Mouse (Mus musculus) left cerebral cortex, postnatal 25 days (tissue): ENCODE data around the gene Gpr171. TPM values are rescaled to one million over a fixed set of nuclear protein-coding genes. Genes with fewer than 3 reads are reported as not detected.
"Not testable (repeated sequence)": the region's sequence is repeated elsewhere in the genome, so short reads cannot be mapped to it uniquely, and the experiment has no call there.

Source experiments
- DNase-seq, 2 experiments: peaks; one replicate each; pipeline ENCODE4 v3.0.0; 2022; ENCODE audit warnings: low spot score in 2 of 2, mixed read lengths in 1 of 2
- intact Hi-C: fragments of 180-260 bp; cut with DNase I; formaldehyde crosslinking; loops from one replicate; pipeline ENCODE4 v1.15.1; 2025
- total RNA-seq, 2 experiments: library from RNA; stranded (reverse); gene quantifications; 2 replicates each; pipeline ENCODE4 v1.2.3; 2021

Gene Gpr171
- total RNA-seq = not detected

DNA sequence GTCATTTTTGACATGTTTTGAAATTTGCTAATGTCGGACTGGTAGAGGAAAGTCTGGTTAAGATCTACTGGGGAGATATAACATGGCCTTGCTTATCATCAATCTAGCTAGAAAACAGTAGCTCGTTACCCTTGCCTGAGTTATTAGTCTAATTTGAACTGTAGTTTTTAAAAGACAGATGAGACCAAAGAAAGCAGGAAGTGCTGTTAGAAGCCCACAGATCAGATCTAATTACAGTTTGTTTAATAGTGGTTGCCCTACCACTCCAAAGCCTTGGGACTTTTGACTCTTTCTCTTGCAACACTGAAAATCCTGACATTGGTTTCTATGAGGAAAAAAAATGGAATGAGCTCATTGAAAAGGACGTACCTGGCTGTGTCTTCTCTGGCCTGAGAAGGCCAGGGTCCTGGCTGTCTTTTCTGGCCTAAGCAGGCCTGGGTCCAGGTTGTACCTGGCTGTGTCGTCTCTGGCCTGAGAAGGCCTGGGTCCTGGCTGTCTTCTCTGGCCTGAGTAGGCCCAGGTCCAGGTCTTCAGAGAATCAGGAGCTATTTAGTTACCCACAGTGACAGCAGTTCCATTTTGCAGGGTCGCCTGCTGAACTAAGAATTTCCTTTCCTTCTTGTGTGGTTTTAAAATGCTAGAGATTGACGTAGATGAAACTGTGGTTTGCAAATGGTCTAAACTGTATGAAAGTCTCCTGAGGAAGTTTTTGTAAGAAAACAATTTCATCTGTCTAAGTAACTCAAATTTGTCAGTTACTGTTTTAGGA lies at the start of gene Gpr171:
TSS of gene Gpr171 (minus strand) at position 604 of the 769 bp plus-strand sequence.
- DNase-seq = no peak
- intact Hi-C loops = no loop called here

DNA sequence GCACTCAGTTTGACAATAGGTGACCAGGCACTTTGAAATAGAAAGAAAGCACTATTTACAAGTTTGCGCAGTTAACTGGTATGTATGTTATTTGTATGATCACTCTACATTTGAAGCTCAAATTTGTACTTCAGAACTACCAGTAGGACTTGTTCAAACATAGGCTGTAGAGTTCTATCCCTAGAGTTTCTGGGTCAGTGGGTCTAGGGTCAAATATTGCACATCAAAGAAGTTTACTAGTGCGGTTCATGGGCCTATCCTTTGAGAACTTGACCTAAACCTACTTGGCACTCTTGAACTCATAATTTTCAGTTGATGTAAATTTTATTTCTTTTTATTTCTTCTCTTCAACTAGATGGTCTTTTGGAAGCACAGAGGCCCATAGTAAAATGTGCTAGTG lies 49.0 kb upstream of the Gpr171 start:
- intact Hi-C loops = no loop called here

DNA sequence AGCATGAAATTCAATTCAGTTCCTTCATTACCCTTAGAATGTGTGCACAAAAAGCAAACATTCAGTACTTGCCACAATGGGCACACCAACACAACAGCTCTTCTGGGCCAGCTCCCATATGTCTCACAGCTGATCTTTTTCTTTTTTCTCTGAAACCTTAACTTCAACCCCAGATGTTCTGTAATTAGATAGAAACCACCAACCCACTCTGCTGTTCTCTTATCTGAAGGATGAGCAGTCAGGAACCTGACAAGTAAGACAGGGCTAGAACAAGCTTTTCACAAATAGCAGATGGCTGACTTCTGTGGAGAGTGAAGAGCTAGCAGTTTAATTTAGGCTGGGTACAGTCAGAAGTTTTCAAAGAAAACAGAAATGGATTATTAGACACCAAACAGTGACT lies 48.0 kb upstream of the Gpr171 start:
- intact Hi-C loops = no loop called here
- peak in 1 of 2 experiments; percentile 51 for DNase-seq

More for the DNA sequence above, 49.0 kb upstream of the Gpr171 start:
- DNase-seq = no peak

DNA sequence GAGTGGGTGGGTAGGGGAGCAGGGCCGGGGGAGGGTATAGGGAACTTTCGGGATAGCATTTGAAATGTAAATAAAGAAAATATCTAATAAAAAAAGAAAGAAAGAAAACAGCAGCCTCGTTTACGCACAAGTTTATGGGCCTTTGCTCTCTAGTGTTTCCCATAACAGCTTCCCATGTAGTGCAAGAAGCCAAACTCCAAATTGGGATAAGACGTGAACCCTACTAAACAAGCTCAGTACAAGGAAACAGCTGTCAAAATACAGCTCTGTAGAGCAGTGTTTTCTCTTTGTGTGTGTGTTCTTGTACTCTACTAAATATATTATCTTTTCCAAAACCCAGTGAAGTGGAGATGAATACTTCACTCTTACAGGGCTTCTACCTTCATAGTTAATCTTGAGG lies 43.6 kb upstream of the Gpr171 start:
- intact Hi-C loops = no loop called here
- DNase-seq = no peak

DNA sequence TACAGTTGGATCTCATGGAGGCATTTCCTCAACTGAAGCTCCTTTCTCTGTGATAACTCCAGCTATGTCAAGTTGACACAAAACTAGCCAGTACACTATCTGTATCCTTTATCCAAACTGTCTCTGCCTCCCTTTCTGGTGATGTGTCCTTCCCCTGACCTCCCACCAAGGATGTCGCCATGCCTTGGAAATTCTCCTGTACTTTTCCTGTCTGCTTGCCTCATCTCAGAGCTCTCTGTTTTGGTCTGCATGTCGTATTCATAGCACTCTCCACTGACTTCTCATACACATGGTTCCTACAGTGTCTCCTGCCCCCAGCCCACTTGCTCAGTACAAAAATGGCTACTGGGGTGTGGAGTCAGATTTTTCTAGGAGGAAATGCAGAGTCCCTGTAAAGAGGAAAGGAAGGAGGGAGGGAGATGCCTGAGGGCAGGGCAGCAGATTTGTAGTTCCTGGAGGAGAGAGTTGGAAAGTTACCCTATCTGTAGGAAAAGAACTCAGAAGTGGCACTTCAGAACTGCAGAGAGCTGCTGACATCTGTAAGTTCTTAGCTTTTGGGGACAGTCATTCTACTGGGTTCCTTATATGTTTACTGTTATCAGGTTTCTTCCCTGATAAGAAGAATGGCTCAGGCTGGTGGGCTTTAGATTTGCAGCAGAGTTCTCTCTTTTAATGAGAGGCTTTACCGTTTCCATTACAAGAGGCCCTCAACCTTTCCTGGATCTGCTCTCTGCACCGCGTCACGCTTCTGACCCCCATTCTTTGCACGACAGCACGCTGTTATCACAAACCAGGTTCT lies 40.1 kb upstream of the Gpr171 start:
- intact Hi-C loops = no loop called here
- DNase-seq = no peak

DNA sequence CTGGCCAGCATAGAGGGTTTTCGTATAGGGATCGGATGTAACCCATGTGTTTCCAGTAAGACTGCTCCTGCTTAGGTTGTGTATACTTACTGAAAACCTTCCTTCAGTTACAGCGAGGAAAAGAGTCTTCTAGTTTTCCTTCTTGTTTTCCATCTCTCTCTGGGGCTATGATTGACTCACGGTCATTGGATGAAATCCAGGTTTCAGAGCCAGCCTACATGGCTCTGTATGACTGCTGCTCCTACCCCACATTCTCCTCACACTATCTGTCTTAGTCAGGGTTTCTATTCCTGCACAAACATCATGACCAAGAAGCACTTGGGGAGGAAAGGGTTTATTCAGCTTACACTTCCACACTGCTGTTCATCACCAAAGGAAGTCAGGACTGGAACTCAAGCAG lies 39.3 kb upstream of the Gpr171 start:
- intact Hi-C loops = not testable (repeated sequence)
- peak in 1 of 2 experiments; percentile 67 for DNase-seq

DNA sequence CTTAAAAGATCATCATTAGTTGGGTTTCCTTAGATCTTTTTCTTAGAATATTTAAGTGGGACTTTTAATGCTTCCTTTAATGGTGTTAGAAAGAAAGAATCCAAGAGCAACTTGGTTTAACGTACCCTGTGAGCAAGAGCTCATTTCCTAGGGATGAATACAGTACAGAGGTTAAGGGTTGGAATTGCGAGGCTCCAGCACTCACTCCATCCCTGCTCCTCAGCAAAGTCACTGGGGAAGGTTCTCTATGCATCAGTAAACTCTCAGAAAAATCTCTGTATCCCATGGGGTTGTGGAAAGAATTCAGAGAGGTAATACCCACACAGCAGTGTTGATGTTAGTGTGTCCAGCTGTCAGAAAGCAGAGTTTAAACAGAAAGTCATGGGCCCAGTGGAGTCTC lies 38.5 kb upstream of the Gpr171 start:
- no peak for DNase-seq
- intact Hi-C loops = no loop called here

DNA sequence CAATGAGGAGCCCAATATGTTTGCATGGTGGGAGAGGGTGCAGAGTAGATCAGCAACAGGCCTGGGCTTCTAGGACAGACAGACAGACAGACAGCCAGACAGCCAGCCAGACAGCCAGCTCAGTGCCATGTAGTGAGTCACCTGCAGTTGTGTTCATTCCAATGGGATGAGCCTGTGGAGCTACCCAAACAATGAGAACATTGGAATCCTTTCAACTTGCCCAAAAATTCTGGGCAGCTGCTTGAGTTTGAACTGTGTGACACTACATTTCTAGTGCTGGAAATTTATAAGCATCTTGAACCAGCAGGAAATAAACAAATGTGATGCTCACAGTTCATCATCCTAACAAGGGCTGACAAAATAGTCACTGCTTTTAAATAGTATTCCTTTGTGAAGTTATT lies 38.0 kb upstream of the Gpr171 start:
- no peak for DNase-seq
- intact Hi-C loops = no loop called here

DNA sequence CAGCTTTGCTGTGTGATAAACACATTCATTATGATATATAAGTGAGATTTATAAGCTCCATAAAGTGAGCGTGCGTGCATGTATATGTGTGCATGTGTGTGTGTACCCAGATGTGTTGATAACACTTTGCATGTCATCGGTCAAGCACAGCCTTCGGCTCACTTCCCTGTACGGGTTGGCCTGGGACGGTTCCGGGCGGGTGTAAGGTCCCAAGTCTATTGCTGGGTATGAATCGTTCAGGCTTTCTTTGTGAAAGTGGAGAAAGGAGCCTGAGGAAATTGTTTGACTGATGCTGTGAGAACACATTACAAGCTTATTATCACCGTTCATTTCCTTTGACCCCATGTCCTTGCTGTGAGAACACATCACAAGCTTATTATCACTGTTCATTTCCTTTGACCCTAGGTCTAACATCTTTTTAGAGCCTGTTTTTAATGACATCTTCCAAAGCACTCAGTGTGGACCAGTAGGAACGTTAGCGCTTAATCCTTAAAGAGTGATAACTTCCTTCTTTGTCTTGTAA lies 37.4 kb upstream of the Gpr171 start:
- no peak for DNase-seq
- intact Hi-C loops = no loop called here

DNA sequence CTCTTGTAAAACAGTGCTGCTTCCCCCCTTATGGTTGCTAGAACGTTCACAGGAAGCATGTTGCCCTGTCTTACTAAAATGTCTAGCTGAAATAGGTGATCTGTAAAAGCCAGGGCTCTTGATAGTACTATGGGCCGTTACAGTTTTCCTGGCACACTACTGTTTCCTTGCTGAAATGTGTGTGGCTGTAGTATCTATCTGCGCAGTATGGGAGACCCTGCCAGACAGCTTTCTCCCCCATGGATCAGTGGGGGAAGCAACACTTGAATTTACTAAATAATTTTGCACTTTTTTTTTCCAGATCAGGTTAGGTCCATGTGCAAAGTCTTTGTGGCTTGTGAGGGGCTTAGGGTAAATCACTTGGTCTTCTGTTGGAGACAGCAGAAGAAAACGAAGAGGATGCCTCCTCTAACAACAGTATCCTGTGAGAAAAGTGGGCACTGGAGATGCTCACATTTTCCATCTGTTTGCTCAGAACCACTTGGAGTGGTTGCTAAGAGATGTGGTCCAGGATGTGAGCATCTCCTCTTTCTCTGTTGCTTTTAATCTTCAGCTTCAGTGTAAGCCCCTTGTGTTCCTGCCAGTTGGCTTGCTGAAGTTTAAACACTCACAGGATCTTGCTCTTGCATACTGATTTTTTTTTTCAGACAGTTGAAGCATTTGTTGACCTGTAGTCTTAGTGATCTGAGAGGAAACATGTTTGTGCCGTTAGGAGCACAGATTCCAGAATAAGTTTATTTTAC lies 34.5 kb upstream of the Gpr171 start:
- DNase-seq = peak in 1 of 2 experiments; percentile 32

DNA sequence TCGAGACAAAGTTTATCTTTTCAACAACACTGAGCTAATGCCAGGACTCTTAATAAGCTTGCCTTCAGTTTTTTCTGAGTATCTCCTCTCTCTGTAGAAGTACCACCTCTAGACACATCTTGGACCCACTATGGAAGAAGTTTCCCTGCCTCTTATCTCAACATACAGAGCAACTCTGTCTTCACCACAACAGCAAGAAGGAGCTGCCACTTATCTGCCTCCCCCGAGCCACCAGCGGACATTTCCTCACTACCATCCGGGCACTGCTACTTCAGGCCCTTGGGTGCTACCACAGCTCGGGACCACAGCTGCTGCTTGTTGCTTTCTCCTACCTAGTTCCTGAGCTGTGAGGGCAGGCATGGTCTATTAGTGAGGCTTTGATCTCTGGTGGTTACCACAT lies 31.6 kb upstream of the Gpr171 start:
- intact Hi-C loops = no loop called here
- no peak for DNase-seq

More for the DNA sequence above, 34.5 kb upstream of the Gpr171 start:
- intact Hi-C loops = no loop called here

DNA sequence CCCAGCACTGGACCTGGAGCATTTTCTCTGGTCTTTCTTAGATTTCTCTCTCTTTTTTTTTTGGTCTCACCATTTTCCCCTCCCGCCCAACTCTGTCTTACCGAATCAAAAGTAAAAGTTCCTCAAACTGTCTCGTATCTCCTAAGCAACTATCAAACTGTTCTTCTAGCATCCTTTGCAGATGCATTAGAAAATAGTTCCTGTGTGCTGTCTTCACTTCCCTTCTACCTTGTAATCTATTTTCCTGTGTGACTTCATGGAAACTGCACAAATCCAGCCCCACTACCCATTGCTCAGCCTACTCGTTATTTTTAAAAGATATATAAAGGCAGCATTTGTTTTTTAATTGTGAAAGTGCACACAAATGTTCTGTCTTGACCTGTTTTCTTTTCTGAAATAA lies 30.3 kb upstream of the Gpr171 start:
- intact Hi-C loops = no loop called here
- no peak for DNase-seq

DNA sequence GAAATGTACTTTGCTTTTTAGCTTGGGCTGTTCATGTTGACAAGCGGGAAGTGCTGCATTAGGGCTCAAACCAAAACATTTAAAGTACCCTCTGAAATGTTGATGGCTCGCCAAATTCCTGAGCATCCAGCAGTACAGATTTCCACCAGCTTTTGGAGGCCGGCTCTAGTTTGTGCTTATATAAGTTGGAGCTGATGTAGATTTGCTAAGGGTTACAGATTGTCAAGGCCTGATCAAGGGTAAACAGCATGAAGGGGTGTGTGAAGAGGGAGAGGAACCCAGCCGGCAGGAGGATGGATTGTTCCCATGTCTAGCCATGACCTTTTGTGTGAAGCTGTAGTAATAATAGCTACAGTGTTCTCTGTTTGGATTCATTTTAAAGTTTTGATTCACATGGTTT lies 29.5 kb upstream of the Gpr171 start:
- intact Hi-C loops = no loop called here
- DNase-seq = no peak

DNA sequence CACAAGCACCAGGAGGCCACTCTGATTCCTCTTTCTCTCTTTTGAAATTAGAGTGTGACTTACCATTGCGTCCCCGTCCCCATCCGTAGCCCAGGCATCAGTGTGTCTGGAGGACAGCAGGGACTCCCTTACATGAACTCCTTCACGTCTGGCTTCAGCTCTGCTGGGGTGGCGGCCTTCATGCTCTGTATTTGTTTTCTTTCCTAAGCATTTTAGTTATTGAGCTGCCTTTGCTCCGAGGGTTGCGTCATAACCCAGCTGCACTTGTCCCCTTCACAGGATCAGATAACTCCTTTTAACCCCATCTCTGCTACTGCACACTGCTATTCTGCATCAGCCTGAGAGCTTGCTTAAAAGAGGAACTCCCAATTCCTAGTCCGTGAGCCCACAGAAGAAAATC lies 28.8 kb upstream of the Gpr171 start:
- intact Hi-C loops = no loop called here
- DNase-seq = no peak

DNA sequence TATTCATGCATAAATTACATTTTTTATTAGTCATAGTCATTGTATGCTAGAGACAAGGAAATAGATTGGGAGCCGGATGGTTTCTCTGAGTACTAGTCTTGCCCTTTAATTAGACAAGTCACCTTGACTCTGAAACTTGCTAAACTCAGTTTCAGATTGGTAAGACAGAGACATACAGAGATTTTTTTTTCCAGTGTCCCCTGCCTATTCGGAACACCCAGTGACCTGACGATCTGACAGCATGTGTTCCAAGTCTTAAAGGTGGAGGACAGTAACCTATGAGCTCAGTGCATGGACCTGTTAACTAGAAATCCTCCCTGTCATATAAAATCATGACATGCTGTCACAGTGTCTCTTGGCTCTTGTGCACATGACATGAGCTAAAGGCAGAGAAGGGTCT lies 27.9 kb upstream of the Gpr171 start:
- no peak for DNase-seq
- intact Hi-C loops = no loop called here

DNA sequence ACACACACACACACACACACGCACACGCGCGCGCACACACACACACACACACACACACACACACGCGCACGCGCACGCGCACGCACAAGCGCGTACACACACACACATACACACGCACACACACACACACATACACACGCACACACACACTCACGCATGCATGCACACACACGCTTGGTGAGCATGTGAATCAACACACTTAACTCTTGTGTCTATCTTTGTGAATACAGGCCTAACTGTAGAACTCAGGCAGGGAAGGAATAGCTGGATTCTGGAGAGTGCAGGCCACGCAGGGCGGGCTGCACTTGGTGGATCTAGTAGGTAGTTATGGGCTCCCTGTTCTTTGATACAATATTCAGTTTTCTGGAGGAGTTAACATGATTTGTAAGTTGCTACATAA lies 27.1 kb upstream of the Gpr171 start:
- intact Hi-C loops = no loop called here
- no peak for DNase-seq

DNA sequence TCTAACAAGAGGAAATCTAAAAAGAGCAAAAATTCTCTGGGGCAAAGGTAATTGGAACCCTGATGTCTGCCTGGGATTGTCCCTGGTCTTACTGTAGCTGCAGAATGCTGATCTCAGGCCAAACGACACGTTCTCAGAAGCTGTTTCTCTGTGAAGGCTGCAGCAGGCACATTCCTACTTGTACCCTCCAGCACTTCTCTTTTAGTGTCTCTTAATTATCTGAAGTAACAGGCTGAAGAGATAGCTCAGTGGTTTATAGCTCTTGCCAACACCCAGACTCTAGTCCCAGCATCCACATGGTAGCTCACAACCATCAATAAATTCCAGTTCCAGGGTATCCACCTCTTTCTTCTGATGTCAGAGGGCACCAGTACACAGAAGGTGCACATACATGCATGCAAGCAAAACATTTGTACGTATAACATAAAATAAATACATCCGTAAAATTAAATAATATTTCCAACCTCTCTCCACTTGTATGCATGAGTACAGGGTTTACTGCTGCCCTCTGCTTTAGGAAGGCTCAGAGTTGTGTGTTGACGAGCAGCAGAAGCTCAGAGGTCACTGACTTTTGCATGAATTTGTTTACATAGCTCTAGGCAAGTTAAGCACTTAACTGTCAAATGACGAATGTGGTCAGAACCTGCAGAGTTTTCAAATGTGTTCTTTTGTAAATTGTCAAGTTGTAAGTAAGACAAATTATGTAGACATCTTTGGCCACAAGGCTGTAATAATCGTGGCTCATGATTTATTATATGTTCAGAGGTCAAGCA lies 24.3 kb upstream of the Gpr171 start:
- no peak for DNase-seq
- intact Hi-C loops = no loop called here

DNA sequence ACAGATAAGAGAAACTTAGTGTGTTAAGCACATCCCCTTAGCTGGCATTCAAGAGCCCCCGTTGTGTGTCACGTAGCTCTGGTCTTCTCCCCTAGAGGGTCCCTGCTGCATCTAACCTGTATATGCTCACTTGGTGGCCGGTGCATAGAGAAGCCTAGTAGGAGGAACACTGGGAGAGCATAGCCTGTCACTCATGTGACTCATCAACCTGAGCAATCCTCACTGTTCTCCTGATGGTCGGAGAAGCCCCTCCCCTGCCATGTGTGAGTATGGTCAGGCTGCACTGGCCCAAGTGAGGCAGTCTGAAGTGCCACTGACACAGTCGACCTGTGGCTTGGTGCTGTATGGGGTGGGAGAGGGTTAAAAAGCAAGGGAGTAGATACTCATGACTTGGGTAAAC lies 23.4 kb upstream of the Gpr171 start:
- no peak for DNase-seq
- intact Hi-C loops = no loop called here

DNA sequence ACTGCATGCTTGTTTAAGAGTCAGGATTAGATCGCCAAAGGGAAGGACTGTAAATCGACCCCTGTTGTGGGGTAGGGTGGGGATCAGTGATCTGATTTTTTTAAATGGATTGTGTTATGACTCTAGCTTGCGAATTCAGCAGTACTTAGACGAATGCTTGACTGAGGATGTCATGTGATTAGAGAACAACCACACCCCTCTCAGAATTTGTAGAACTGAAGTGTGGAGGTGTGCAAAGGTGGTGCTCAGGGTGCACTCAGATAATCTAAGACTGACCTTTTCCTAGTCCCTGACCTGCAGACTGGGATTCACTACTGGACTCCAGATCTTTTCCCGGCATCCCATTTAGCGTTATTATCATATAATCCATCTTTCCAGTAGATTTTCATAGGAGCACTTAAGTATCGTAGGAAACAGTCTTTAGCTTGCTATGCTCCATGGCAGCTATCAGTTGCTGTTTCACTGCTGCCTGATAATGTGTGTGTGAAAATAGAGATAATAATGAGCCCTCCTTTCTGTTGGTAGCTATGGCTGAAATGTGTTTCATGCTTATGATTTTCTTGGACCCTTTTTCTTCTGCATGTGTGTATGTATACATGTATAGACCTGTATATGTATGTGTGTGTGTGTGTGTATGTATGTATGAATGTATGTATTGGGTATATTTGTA lies 20.3 kb upstream of the Gpr171 start:
- no peak for DNase-seq
- intact Hi-C loops = loop anchor here (2.0 to 5.0 kb wide), 3 partner anchors 45 to 991 kb away; no protein-coding TSS in a partner anchor
